Mouse (Mus musculus) gastrocnemius, adult 2 months (tissue): ENCODE results near the gene Cacng3. TPM values are rescaled to one million over a fixed set of nuclear protein-coding genes. Genes with fewer than 3 reads are reported as not detected.

Experiments used
- DNase-seq: peaks from one replicate; pipeline ENCODE4 v3.0.0; 2022
- H3K27ac ChIP-seq: fragments of 200-600 bp; 2 replicates; pipeline ENCODE4 v1.8.1; 2022; ENCODE audit warnings: mild to moderate bottlenecking
- H3K4me3 ChIP-seq: fragments of 200-600 bp; 2 replicates; pipeline ENCODE4 v1.8.1; 2022; ENCODE audit warnings: mild to moderate bottlenecking, moderate library complexity
- CTCF ChIP-seq: fragments of 200-600 bp; IDR thresholded peaks from 2 replicates; pipeline ENCODE4 v1.8.1; 2022; ENCODE audit warnings: antibody characterized with exemption, mild to moderate bottlenecking, moderate library complexity
- intact Hi-C: fragments of 180-260 bp; cut with DNase I; formaldehyde crosslinking; loops from one replicate; pipeline ENCODE4 v1.15.1; 2025
- total RNA-seq, 2 experiments: library from RNA; stranded (reverse); gene quantifications; 2 replicates each; pipeline ENCODE4 v1.2.3; 2021

Gene Cacng3
- total RNA-seq, 2 experiments from 2014 or later = not detected

GRCm38 (mm10) chr7:122728846-122729245 lies 58.6 kb downstream of the Cacng3 start:
- intact Hi-C loops = no loop called here
- no peak overlapping the region for H3K27ac ChIP-seq
- no peak for TF ChIP-seq CTCF
- DNase-seq = no peak
- H3K4me3 ChIP-seq = no peak overlapping the region

- Histone ChIP-seq H3K4me3 (no peak overlapping the region), H3K27ac (no peak overlapping the region)
- TF ChIP-seq CTCF = no peak
- no peak for DNase-seq
- intact Hi-C loops = no loop called here
These were observed 65.0 kb downstream of the Cacng3 start for GRCm38 (mm10) chr7:122735323-122735722.

- Histone ChIP-seq H3K4me3 (no peak overlapping the region), H3K27ac (no peak overlapping the region)
- intact Hi-C loops = no loop called here
- no peak for DNase-seq
- TF ChIP-seq CTCF = no peak
These were observed 68.2 kb downstream of the Cacng3 start for GRCm38 (mm10) chr7:122738541-122738940.

- intact Hi-C loops = no loop called here
- H3K27ac ChIP-seq = no peak overlapping the region
- no peak overlapping the region for H3K4me3 ChIP-seq
- TF ChIP-seq CTCF = no peak
- DNase-seq = no peak
These were observed 70.4 kb downstream of the Cacng3 start for GRCm38 (mm10) chr7:122740663-122741062.

- no peak for TF ChIP-seq CTCF
- Histone ChIP-seq H3K4me3 (no peak overlapping the region), H3K27ac (no peak overlapping the region)
- DNase-seq = no peak
- intact Hi-C loops = no loop called here
These were observed 85.8 kb downstream of the Cacng3 start for GRCm38 (mm10) chr7:122755920-122756603.

- H3K27ac ChIP-seq = no peak overlapping the region
- TF ChIP-seq CTCF = no peak
- intact Hi-C loops = no loop called here
- H3K4me3 ChIP-seq = no peak overlapping the region
- DNase-seq = no peak
These were observed 88.4 kb downstream of the Cacng3 start for GRCm38 (mm10) chr7:122758645-122759044.

- intact Hi-C loops = no loop called here
- no peak overlapping the region for H3K4me3 ChIP-seq
- H3K27ac ChIP-seq = no peak overlapping the region
- no peak for TF ChIP-seq CTCF
- DNase-seq = no peak
These were observed 94.2 kb downstream of the Cacng3 start for GRCm38 (mm10) chr7:122764506-122764905.

- H3K4me3 ChIP-seq = no peak overlapping the region
- DNase-seq = no peak
- TF ChIP-seq CTCF = no peak
- intact Hi-C loops = no loop called here
- H3K27ac ChIP-seq = no peak overlapping the region
These were observed 98.2 kb downstream of the Cacng3 start for GRCm38 (mm10) chr7:122768292-122769020.

- no peak for DNase-seq
- intact Hi-C loops = no loop called here
- Histone ChIP-seq H3K27ac (no peak overlapping the region), H3K4me3 (no peak overlapping the region)
- no peak for TF ChIP-seq CTCF
These were observed 109.3 kb downstream of the Cacng3 start for GRCm38 (mm10) chr7:122779601-122780000.

GRCm38 (mm10) chr7:122789929-122790328 lies 119.6 kb downstream of the Cacng3 start:
- Histone ChIP-seq H3K4me3 (no peak overlapping the region), H3K27ac (no peak overlapping the region)
- intact Hi-C loops = no loop called here
- DNase-seq = no peak
- TF ChIP-seq CTCF = no peak

GRCm38 (mm10) chr7:122793655-122794346 lies 123.5 kb downstream of the Cacng3 start:
- no peak for TF ChIP-seq CTCF
- Histone ChIP-seq H3K4me3 (no peak overlapping the region), H3K27ac (no peak overlapping the region)
- intact Hi-C loops = no loop called here
- peak; percentile 23 for DNase-seq

GRCm38 (mm10) chr7:122795140-122795539 lies 124.8 kb downstream of the Cacng3 start:
- TF ChIP-seq CTCF = no peak
- no peak overlapping the region for H3K4me3 ChIP-seq
- intact Hi-C loops = no loop called here
- DNase-seq = no peak
- H3K27ac ChIP-seq = no peak overlapping the region

GRCm38 (mm10) chr7:122800821-122801220 lies 130.5 kb downstream of the Cacng3 start:
- intact Hi-C loops = no loop called here
- no peak for DNase-seq
- Histone ChIP-seq H3K4me3 (no peak overlapping the region), H3K27ac (no peak overlapping the region)
- TF ChIP-seq CTCF = no peak
